Mouse (Mus musculus) heart, adult 8-10 months (tissue): ENCODE results near the gene Iqcn. TPM values are rescaled to one million over a fixed set of nuclear protein-coding genes. Genes with fewer than 3 reads are reported as not detected.

Experiments
- total RNA-seq, 4 experiments: library from RNA; stranded (reverse); gene quantifications; 2 replicates each; pipeline ENCODE4 v1.2.4; 2022

Iqcn gene
- total RNA-seq, 4 experiments from 2014 or later = 0.06 TPM; not detected in 3

Other genes with a start within 250 kb of the Iqcn start
- gene Klhl26, start 226.5 kb upstream of the Iqcn start, total RNA-seq = 1 to 10 TPM; 8.1 to 9.3 (median 8.4) TPM
- not detected for gene Tmem59l, start 216.1 kb upstream of the Iqcn start, total RNA-seq
- under 1 TPM in 2 of 4 experiments, not detected in 2; 0.57 to 0.97 TPM for gene Crlf1, start 210.3 kb upstream of the Iqcn start, total RNA-seq
- 100 to 1,000 TPM; 118 to 133 (median 124) TPM for gene Rex1bd, start 196.7 kb upstream of the Iqcn start, total RNA-seq
- 1,000 to 10,000 TPM; 1,436 to 1,703 (median 1,558) TPM for gene Uba52, start 192.7 kb upstream of the Iqcn start, total RNA-seq
- gene Fkbp8, start 175.7 kb upstream of the Iqcn start, total RNA-seq = 100 to 1,000 TPM; 135 to 145 (median 137) TPM
- gene Kxd1, start 175.5 kb upstream of the Iqcn start, total RNA-seq = 100 to 1,000 TPM in 3 of 4 experiments, 10 to 100 TPM in 1; 97.9 to 114 (median 103) TPM
- 10 to 100 TPM in 3 of 4 experiments, 1 to 10 TPM in 1; 9.3 to 12.4 (median 10.6) TPM for gene Ell, start 164.0 kb upstream of the Iqcn start, total RNA-seq
- 10 to 100 TPM; 15.5 to 37.5 (median 23.7) TPM for gene Isyna1, start 109.1 kb upstream of the Iqcn start, total RNA-seq
- 10 to 100 TPM; 29.1 to 34.1 (median 31.3) TPM for gene Ssbp4, start 94.6 kb upstream of the Iqcn start, total RNA-seq
- 1 to 10 TPM; 1.4 to 2.3 (median 1.8) TPM for gene Lrrc25, start 87.3 kb upstream of the Iqcn start, total RNA-seq
- gene Gdf15, start 71.0 kb upstream of the Iqcn start, total RNA-seq = 1 to 10 TPM in 2 of 4 experiments, under 1 TPM in 2; 0.69 to 1.9 (median 1.2) TPM
- 10 to 100 TPM; 40.0 to 57.7 (median 44.4) TPM for gene Pgpep1, start 43.1 kb upstream of the Iqcn start, total RNA-seq
- 10 to 100 TPM; 57.9 to 67.1 (median 63.4) TPM for gene Lsm4, start 30.2 kb upstream of the Iqcn start, total RNA-seq
- 100 to 1,000 TPM in 3 of 4 experiments, 10 to 100 TPM in 1; 84.2 to 134 (median 114) TPM for gene Jund, start 4.5 kb upstream of the Iqcn start, total RNA-seq
- not detected for gene Gm3336, start 15.1 kb downstream of the Iqcn start, total RNA-seq
- 1 to 10 TPM; 1.8 to 3.7 (median 2.4) TPM for gene Pde4c, start 20.3 kb downstream of the Iqcn start, total RNA-seq
- gene Rab3a, start 51.2 kb downstream of the Iqcn start, total RNA-seq = 10 to 100 TPM; 46.3 to 60.7 (median 50.6) TPM
- 10 to 100 TPM; 23.2 to 32.5 (median 27.7) TPM for gene Mpv17l2, start 57.5 kb downstream of the Iqcn start, total RNA-seq
- gene Pik3r2, start 73.3 kb downstream of the Iqcn start, total RNA-seq = 10 to 100 TPM; 19.3 to 24.1 (median 22.2) TPM
- gene Mast3, start 101.6 kb downstream of the Iqcn start, total RNA-seq = 1 to 10 TPM; 6.5 to 8.4 (median 7.1) TPM
- under 1 TPM in 2 of 4 experiments, not detected in 2; 0.16 to 0.49 TPM for gene Il12rb1, start 105.0 kb downstream of the Iqcn start, total RNA-seq
- 10 to 100 TPM in 3 of 4 experiments, 1 to 10 TPM in 1; 7.9 to 23.0 (median 13.6) TPM for gene Arrdc2, start 136.3 kb downstream of the Iqcn start, total RNA-seq
- gene Kcnn1, start 159.8 kb downstream of the Iqcn start, total RNA-seq = 10 to 100 TPM; 12.5 to 14.4 (median 13.2) TPM
- 10 to 100 TPM; 37.9 to 47.4 (median 45.7) TPM for gene Ccdc124, start 170.5 kb downstream of the Iqcn start, total RNA-seq
- gene Slc5a5, start 189.3 kb downstream of the Iqcn start, total RNA-seq = not detected
- 1,000 to 10,000 TPM in 2 of 4 experiments, 100 to 1,000 TPM in 2; 938 to 1,102 (median 988) TPM for gene Rpl18a, start 194.0 kb downstream of the Iqcn start, total RNA-seq
- gene Map1s, start 202.5 kb downstream of the Iqcn start, total RNA-seq = 10 to 100 TPM; 17.8 to 24.5 (median 20.6) TPM